Mouse (Mus musculus) forebrain, postnatal 0 days (tissue): Measurements from ENCODE around the gene Manba. TPM values are rescaled to one million over a fixed set of nuclear protein-coding genes. Genes with fewer than 3 reads are reported as not detected.
"Not testable (repeated sequence)": the region's sequence is repeated elsewhere in the genome, so short reads cannot be mapped to it uniquely, and the experiment has no call there.

ENCODE experiments used
- ATAC-seq: fragments of 200-750 bp; cut with Nextera tagmentation; 2 replicates; pipeline ENCODE4 v1.8.0; 2017; ENCODE audit warnings: mild to moderate bottlenecking, moderate library complexity
- DNase-seq: peaks from one replicate; pipeline ENCODE4 v3.0.0-alpha.2; 2015
- H3K27ac ChIP-seq: fragments of 300-500 bp; sonication (generic); 2 replicates; pipeline ENCODE4 v1.5.1; 2014; ENCODE audit warnings: low read depth, mild to moderate bottlenecking, antibody characterized with exemption, low read length, moderate library complexity, mixed read lengths
- H3K27me3 ChIP-seq: fragments of 300-500 bp; sonication (generic); 2 replicates; pipeline ENCODE4 v1.6.1; 2014; ENCODE audit warnings: mild to moderate bottlenecking, low read length, mixed read lengths; ENCODE audit not compliant: insufficient read depth
- H3K36me3 ChIP-seq: fragments of 300-500 bp; sonication (generic); 2 replicates; pipeline ENCODE4 v1.6.1; 2014; ENCODE audit warnings: mild to moderate bottlenecking, moderate library complexity; ENCODE audit not compliant: insufficient read depth
- H3K4me1 ChIP-seq: fragments of 300-500 bp; sonication (generic); 2 replicates; pipeline ENCODE4 v1.6.1; 2014; ENCODE audit warnings: antibody characterized with exemption; ENCODE audit not compliant: insufficient read depth
- H3K4me2 ChIP-seq: fragments of 300-500 bp; sonication (generic); 2 replicates; pipeline ENCODE4 v1.6.1; 2014; ENCODE audit warnings: low read depth, mild to moderate bottlenecking, moderate library complexity
- H3K4me3 ChIP-seq: fragments of 300-500 bp; sonication (generic); 2 replicates; pipeline ENCODE4 v1.5.1; 2014; ENCODE audit warnings: low read depth, low read length, mixed read lengths
- H3K9ac ChIP-seq: fragments of 300-500 bp; sonication (generic); 2 replicates; pipeline ENCODE4 v1.6.1; 2014; ENCODE audit warnings: mild to moderate bottlenecking
- H3K9me3 ChIP-seq: fragments of 300-500 bp; sonication (generic); 2 replicates; pipeline ENCODE4 v1.6.1; 2016; ENCODE audit warnings: low read length
- CTCF ChIP-seq: sonication (generic); IDR thresholded peaks from 2 replicates; pipeline ENCODE4 v1.5.1; 2016; ENCODE audit warnings: antibody characterized with exemption, control low read depth, low read depth
- WGBS: fragments of 180-500 bp; shearing (Covaris S2); extraction: QIAGEN DNeasy Blood & Tissue Kit; methylation state at CpG from one replicate; pipeline ENCODE4 v1.1.7; 2014; 5-methylcytosine and 5-hydroxymethylcytosine counted together
- polyA plus RNA-seq: library from polyadenylated mRNA; unstranded; fragments of >200 nt; fragmentation: Nextera tagmentation; extraction: Ambion mirVana; gene quantifications from 2 replicates; pipeline ENCODE4 v1.2.1, GENCODE M21; 2015
- total RNA-seq: library from RNA; depleted of rRNA; stranded (reverse); fragments of >200 nt; gene quantifications from 2 replicates; pipeline ENCODE4 v1.2.3, GENCODE M21; 2014

Gene Manba
- total and polyA plus RNA-seq, 2 experiments from 2014 or later = 4.7 to 7.2 TPM

GRCm38 (mm10) chr3:135475025-135475424 is 10.4 kb upstream of the Manba start:
- no peaks in the 10 kb centered on the region for H3K36me3 ChIP-seq
- H3K4me2 ChIP-seq = no peak overlapping the region
- H3K27me3 ChIP-seq = no peaks in the 10 kb centered on the region
- H3K4me3 ChIP-seq = no peak overlapping the region
- no peaks in the 10 kb centered on the region for H3K4me1 ChIP-seq
- no peak overlapping the region for H3K27ac ChIP-seq
- 92% methylated on average over 8 of the region's 8 CpGs for WGBS
- no peak for DNase-seq
- TF ChIP-seq CTCF = no peak
- H3K9ac ChIP-seq = no peak overlapping the region
- ATAC-seq = no peak
- no peaks in the 10 kb centered on the region for H3K9me3 ChIP-seq

- DNase-seq (no peak), ATAC-seq (no peak; the same call in 1 of the 2 replicates)
- 81% methylated on average over 6 of the region's 6 CpGs for WGBS
- TF ChIP-seq CTCF = no peak
- H3K27ac ChIP-seq = no peak overlapping the region
- H3K27me3 ChIP-seq = no peaks in the 10 kb centered on the region
- no peaks in the 10 kb centered on the region for H3K36me3 ChIP-seq
- no peaks in the 10 kb centered on the region for H3K4me1 ChIP-seq
- no peaks in the 10 kb centered on the region for H3K9me3 ChIP-seq
- no peak overlapping the region for H3K4me3 ChIP-seq
- no peak overlapping the region for H3K9ac ChIP-seq
- H3K4me2 ChIP-seq = no peak overlapping the region
These were observed 9.1 kb upstream of the Manba start for GRCm38 (mm10) chr3:135476286-135476685.

- Histone ChIP-seq H3K9me3 (no peaks in the 10 kb centered on the region), H3K4me3 (no peak overlapping the region), H3K36me3 (no peaks in the 10 kb centered on the region), H3K27ac (no peak overlapping the region), H3K4me2 (no peak overlapping the region), H3K9ac (no peak overlapping the region), H3K4me1 (no peaks in the 10 kb centered on the region), H3K27me3 (no peaks in the 10 kb centered on the region)
- no peak for ATAC-seq
- no peak for TF ChIP-seq CTCF
- no peak for DNase-seq
- WGBS = 92% methylated on average over 2 of the region's 2 CpGs
These were observed 8.4 kb upstream of the Manba start for GRCm38 (mm10) chr3:135476977-135477376.

- not testable (repeated sequence) for H3K4me2 ChIP-seq, H3K27me3 ChIP-seq, DNase-seq, H3K36me3 ChIP-seq, H3K9me3 ChIP-seq, H3K9ac ChIP-seq, H3K4me3 ChIP-seq, H3K27ac ChIP-seq, ATAC-seq, H3K4me1 ChIP-seq
- WGBS = 91% methylated on average over 5 of the region's 5 CpGs
These were observed 6.3 kb upstream of the Manba start for GRCm38 (mm10) chr3:135479090-135479489.

- no peak for ATAC-seq
- no peaks in the 10 kb centered on the region for H3K4me1 ChIP-seq
- H3K27ac ChIP-seq = no peak overlapping the region
- H3K27me3 ChIP-seq = no peaks in the 10 kb centered on the region
- no peaks in the 10 kb centered on the region for H3K36me3 ChIP-seq
- no peak overlapping the region for H3K4me3 ChIP-seq
- no peak for TF ChIP-seq CTCF
- H3K9me3 ChIP-seq = no peaks in the 10 kb centered on the region
- no peak overlapping the region for H3K9ac ChIP-seq
- DNase-seq = no peak
- 88% methylated on average over 6 of the region's 6 CpGs for WGBS
- H3K4me2 ChIP-seq = no peak overlapping the region
These were observed 4.6 kb upstream of the Manba start for GRCm38 (mm10) chr3:135480767-135481166.

GRCm38 (mm10) chr3:135481608-135482007 is 3.8 kb upstream of the Manba start:
- no peak for TF ChIP-seq CTCF

GRCm38 (mm10) chr3:135484650-135485049 is 761 bp upstream of the Manba start:
- not testable (repeated sequence) for H3K4me1 ChIP-seq, H3K36me3 ChIP-seq, ATAC-seq, DNase-seq, H3K27me3 ChIP-seq, H3K27ac ChIP-seq, H3K9ac ChIP-seq, H3K9me3 ChIP-seq
- WGBS = 90% methylated on average over 15 of the region's 15 CpGs
- H3K4me2 ChIP-seq = peak overlapping the region; percentile 99
- peak overlapping the region; percentile 60; the same call in 1 of the 2 replicates for H3K4me3 ChIP-seq

More at GRCm38 (mm10) chr3:135481608-135482007, 3.8 kb upstream of the Manba start:
- DNase-seq (no peak), ATAC-seq (no peak)
- H3K9ac ChIP-seq = no peak overlapping the region
- no peaks in the 10 kb centered on the region for H3K4me1 ChIP-seq
- H3K4me2 ChIP-seq = no peak overlapping the region
- no peaks in the 10 kb centered on the region for H3K9me3 ChIP-seq
- no peaks in the 10 kb centered on the region for H3K36me3 ChIP-seq
- no peak overlapping the region for H3K27ac ChIP-seq
- WGBS = 93% methylated on average over 3 of the region's 3 CpGs
- H3K4me3 ChIP-seq = no peak overlapping the region
- no peaks in the 10 kb centered on the region for H3K27me3 ChIP-seq

- DNase-seq = no peak
- Histone ChIP-seq H3K9ac (peak overlapping the region; percentile 59), H3K9me3 (no peaks in the 10 kb centered on the region), H3K36me3 (no peaks in the 10 kb centered on the region), H3K4me2 (peak overlapping the region; percentile 99), H3K4me3 (peak overlapping the region; percentile 60), H3K27ac (no peak overlapping the region), H3K27me3 (no peaks in the 10 kb centered on the region), H3K4me1 (no peaks in the 10 kb centered on the region)
- WGBS = 16% methylated on average over 9 of the region's 9 CpGs
- no peak for ATAC-seq
- no peak for TF ChIP-seq CTCF
These were observed 460 bp downstream of the Manba start for GRCm38 (mm10) chr3:135485900-135486241.
